Mouse (Mus musculus) thymus, postnatal 10 days (tissue): ENCODE measurements around the gene Dennd6b.

Experiments
- DNase-seq, 2 experiments: peaks; one replicate each; pipeline ENCODE4 v3.0.0; 2021; ENCODE audit warnings: low spot score in 2 of 2

The Dennd6b gene

DNA sequence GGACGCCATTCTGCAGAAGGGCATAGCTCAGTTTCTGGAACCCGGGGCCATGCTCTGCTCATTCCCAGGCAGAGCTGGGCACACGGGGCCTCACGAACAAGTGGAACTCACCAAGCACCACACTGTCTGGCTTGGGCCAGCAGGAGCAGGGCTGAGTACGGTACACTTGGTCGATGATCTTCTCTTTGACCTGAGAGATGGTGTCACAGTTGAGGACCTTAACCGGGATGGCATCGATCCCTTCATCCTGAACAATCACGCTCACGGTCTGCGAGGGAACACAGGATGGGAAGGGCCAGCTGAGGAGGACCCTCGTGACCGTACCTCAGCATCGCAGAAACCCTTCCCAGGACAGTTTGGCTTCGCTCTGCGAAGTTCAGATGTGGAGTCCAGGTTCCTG lies 37.8 kb downstream of the Dennd6b start:
- DNase-seq, result no peak

GRCm38 (mm10) chr15:89157954-89158353 lies 38.3 kb downstream of the Dennd6b start:
- DNase-seq, result peak; percentile 52 to 80

- no peak for DNase-seq
These were observed 44.0 kb downstream of the Dennd6b start for GRCm38 (mm10) chr15:89152312-89152711.

- peak; percentile 29 to 40 for DNase-seq
These were observed 46.3 kb downstream of the Dennd6b start for GRCm38 (mm10) chr15:89150041-89150390.

DNA sequence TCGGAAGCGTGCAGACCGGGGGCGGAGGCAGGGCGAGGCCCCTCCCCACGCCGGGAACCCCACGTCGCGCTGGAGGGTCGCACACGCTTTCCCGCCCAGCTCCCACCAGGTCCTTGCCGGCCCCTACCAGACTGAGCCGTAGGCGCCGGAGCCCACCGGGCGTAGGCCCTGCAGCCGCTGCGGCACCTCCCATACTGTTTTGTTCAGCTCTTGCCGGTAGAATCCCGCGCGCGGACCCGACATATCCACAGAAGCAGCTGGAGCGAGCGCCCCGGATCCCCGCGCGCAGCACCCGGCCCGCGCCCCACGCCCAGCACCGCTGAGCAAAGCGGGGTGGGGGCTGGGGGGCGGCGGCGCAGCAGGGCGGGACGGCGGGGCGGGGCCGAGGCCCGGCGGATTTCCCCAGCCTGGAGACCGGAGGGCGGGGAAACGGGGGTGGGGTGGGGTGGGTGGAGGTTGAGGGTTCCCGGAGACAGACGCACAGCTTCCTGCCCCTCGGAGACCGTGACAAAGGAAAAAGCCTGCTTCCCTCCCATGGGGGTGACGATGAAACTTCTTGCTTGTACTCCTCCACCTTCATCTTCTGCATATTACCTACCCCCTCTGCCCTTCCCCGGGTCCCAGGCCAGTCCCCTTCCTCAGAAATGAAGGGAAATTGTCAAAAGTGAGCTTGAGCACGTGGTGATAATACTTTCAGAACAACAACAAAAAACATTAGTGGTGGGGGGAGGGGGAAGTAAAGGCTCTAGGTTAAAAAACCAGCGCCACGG lies 46.8 kb downstream of the Dennd6b start, which contains the start of gene Mapk11:
Gene Mapk11, minus strand, starts transcription at position 358 of the 770 bp plus-strand sequence.
- peak; percentile 46 to 62 for DNase-seq

DNA sequence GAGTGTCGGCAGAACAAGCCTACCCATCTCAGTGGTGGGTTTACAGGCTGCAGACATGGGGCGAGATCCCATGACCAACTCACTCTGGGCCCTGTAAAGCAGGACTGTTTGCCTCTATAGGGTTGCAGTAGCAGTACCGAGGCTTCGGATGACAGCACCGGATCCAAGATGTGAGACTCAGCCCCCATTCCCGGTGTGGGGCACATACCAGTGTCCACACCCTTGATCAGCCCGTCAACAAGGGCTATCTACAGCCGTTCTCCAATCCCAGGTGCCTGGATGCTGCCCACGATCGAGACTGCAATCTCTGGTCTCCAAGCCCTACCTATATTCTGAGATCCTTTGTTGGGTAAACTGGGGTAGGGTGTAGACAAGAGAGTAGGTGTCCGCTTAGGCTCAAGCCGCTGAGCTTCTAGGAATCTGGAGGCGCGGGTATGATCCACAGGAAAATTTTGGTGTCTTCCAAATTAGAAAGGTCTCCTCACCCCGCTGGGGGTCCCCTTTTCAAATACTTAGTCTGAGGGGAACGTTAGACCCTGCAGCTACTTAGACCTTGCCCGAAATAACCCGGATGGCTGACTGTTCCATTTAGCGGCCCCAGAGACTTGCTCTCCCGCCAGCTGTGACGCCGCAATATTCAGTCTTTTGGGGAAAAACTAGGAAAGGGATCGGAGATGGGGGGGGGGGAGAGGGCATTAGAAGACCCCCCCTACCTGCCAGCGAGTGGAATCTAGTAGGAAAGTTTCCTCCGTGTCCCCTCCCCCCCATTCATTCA lies 47.6 kb downstream of the Dennd6b start:
- no peak for DNase-seq

- DNase-seq, result no peak
These were observed 48.4 kb downstream of the Dennd6b start for GRCm38 (mm10) chr15:89147895-89148294.

- no peak for DNase-seq
These were observed 48.8 kb downstream of the Dennd6b start for GRCm38 (mm10) chr15:89147456-89147855.

- DNase-seq, result peak; percentile 52 to 57
These were observed 49.3 kb downstream of the Dennd6b start for GRCm38 (mm10) chr15:89147024-89147423.

DNA sequence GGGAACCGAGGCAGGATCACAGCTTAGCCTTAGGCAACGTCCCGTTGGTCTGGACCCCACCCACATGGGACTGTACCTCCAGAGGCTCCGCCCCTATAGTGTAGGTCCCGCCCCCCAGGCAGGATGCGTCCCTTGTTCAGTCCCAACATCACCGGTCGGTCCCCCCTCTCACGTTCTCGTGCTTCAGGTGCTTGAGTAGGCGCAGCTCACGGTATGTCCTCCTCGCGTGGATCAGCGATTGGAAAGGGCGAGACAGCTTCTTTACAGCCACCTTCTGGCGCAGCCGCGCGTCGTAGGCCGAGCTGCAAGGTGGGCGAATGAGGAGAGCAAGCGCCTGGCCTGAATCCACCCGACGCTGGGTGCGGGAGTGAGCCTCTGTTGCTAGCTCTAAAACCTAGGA lies 49.8 kb downstream of the Dennd6b start:
- DNase-seq, result peak; percentile 31 to 48

DNA sequence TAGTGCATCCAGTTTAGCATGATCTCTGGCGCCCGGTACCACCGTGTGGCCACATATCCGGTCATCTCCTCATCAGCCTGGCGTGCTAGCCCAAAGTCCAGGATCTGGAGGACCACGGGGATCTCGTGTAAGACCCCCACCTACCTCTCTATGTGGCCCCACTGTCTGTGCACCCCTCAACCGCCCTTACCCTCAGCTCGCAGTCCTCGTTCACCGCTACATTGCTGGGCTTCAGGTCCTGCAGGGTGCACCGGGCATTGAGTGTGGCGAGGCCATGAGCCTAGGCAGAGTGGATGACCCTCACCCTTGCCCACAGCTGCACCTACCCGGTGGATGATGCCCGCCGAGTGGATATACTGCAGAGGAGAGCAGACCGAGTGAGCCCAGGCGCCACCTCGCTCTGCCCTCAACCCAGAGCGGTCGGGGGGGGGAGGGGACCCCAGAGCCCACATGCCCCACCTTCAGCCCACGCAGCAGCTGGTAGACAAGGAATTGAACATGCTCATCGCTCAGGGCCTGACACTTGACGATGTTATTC lies 50.4 kb downstream of the Dennd6b start:
- no peak for DNase-seq

DNA sequence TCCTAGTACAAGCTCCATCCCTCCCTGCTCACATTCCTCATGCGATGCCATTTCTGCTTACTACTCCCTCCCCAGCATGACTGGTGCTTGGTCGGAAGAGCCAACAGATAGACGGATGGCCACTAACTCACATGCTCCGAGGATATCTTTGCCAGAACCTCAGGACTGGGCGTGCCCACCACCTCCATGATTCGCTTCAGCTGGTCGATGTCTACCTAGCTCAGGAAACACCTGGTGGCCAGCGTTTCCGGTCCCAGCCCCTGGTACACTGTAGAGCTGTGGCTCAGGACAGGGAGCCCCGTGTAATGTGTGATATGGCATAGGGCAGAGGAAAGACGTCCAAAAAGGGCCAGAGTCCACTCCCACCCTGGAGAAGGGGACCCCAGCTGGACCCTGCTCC lies 51.3 kb downstream of the Dennd6b start:
- no peak for DNase-seq

- no peak for DNase-seq
These were observed 53.2 kb downstream of the Dennd6b start for GRCm38 (mm10) chr15:89143134-89143533.

- DNase-seq, result no peak
These were observed 54.4 kb downstream of the Dennd6b start for GRCm38 (mm10) chr15:89141905-89142304.

DNA sequence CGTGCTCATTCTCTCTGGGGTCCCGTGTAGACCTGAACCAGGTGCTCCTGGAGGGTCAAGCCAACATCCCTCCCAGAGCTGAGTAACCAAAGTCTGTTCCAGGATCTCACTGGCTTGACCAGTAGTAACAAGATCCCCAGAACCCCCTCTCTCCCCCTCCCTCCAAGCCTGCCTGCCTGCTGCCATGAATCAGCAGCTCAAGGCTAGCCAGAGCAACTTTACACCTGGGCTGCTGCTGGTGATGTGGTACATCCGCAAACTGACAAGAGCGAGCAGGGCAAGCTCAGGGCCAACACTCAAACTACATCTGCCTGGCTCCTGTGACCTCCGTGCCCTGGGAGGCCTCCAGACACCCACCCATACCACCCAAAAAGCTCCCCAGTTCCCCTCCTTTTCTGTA lies 54.9 kb downstream of the Dennd6b start:
- DNase-seq, result no peak

DNA sequence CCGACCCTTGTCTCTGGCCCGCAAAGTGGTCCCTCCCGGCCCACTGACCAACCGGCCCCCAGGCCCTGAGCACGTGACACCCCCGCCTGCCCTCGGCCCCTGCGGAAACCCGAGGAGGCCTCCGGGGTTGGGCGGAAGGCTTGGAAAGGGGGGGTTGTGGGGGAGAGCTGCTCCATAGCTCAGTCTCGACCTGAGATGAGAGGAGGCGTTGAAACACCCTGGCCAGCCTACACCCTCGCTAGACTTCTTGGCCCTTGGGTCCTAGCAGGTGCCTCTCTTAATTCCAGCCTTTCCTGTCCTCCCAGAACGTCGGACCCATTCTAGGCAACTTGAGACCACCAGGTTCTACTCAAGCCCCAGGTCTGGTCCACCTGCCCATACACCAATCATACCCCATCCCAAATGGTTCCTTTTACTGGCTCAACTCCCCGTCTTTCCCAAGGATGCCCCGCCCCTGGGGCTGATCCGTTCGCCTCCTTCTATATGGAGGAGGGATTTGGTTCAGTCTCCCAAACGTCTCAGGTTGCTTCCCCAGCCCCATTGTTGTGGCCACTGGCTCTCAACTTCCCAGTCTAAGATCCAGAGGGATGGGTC lies 55.5 kb downstream of the Dennd6b start, which contains the start of gene Mapk12:
Gene Mapk12, minus strand, starts transcription at position 45 of the 594 bp plus-strand sequence.
- DNase-seq, result no peak

- no peak for DNase-seq
These were observed 56.1 kb downstream of the Dennd6b start for GRCm38 (mm10) chr15:89140048-89140658.

- no peak for DNase-seq
These were observed 57.8 kb downstream of the Dennd6b start for GRCm38 (mm10) chr15:89138531-89138930.

GRCm38 (mm10) chr15:89138046-89138405 lies 58.3 kb downstream of the Dennd6b start:
- no peak for DNase-seq

GRCm38 (mm10) chr15:89137378-89138045 lies 58.8 kb downstream of the Dennd6b start:
- DNase-seq, result no peak

- no peak for DNase-seq
These were observed 59.7 kb downstream of the Dennd6b start for GRCm38 (mm10) chr15:89136461-89137155.
